Mouse (Mus musculus): ENCODE data around the gene Six3. TPM values are rescaled to one million over a fixed set of nuclear protein-coding genes. Genes with fewer than 3 reads are reported as not detected.

Six3 gene
- polyA plus RNA-seq, 1 experiment from 2014 or later: 2.1 TPM

DNA sequence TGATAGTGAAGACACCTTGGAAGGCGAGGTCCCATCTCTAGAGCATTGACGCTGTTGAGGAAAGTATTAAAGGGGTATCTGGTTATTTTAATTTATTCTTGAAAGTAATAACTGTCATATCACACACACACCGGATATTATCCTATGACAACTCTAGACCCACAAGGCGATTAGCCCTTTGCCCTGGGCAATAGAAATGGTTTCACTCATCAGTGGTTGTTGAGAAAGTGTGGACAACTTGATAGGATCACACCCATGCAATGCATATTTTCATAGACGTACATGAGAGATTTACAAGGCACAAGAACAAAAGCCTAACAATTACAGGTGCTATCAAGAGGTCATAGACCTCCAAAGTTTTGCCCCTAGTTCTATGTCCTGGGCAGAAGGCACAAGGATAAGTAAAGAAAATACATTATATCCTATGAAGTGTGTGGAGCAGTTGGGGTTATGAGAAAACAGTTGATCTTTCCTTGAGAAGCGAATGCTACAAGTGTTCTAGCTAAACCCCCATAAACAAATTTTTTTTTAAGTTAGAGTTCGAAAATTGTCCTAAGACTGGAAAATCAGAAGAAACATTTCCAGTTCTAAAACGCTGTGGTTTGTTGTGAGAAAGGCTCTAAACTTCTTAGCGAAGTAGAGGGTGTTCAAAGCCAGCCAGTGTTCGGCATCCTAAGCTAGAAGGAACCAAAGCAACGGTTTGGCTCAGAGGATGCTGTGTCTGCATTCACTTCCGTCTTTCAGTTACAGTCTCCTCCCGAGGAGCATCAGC is 3.6 kb upstream of the Six3 start:
- Histone ChIP-seq H3K4me2 (ENCODE audit: low read depth, low read length) (no peak overlapping the region), H3K36me3 (ENCODE audit: control insufficient read depth, insufficient read depth, low read length) (no peaks in the 10 kb centered on the region), H3K9ac (ENCODE audit: low read depth, low read length) (no peak overlapping the region), H3K9me3 (ENCODE audit: control insufficient read depth, low read length) (no peaks in the 10 kb centered on the region), H3K27me3 (replicated peaks; ENCODE audit: control insufficient read depth, insufficient read depth, low read length) (peaks cover 93% of the 10 kb centered on the region), H3K27ac (replicated peaks; ENCODE audit: low read depth, low read length) (no peak overlapping the region), H3K4me3 (ENCODE audit: low read depth, low read length) (no peak overlapping the region), H3K4me1 (ENCODE audit: control insufficient read depth, insufficient read depth, low read length) (no peaks in the 10 kb centered on the region)
- ATAC-seq (ENCODE audit: low read depth) (no peak), DNase-seq (ENCODE audit: low spot score) (no peak)
- 8% methylated on average over 13 of the region's 13 CpGs for WGBS

DNA sequence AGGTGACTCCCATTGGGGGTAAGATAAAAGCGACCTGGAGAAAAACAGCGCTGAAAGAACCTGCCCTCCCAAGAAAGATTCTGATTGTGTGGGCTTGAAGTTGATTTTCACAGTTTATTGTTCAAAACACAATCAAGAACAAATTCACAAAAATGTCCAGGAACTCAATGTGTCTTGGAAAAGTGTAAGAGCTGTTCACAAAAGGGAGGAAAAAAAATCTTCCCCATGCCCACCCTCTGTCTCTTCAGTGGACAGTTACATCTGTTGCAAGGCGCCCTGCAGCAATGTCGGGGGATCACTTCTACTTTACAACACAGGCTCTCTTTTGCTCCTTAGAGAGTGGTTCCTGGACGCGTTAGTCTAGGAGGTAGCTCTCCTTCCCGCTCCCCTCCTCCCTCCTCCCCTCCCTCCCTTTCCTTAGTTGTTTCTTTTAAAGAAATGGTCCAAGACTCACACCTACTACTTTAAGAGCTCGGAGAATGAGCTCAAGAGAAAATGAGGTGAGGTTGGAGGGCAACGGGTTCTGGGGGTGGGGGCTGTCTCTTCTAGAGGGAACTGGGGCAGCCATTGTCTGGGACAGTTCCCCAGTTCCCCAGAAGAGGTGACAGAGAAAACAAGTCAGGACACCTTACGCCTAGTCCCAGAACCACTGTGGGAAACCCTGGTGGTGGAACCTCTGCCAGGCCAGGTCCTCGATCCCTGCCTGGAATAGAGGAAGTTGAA is 2.9 kb upstream of the Six3 start:
- Histone ChIP-seq H3K9ac (ENCODE audit: low read depth, low read length) (no peak overlapping the region), H3K4me1 (ENCODE audit: control insufficient read depth, insufficient read depth, low read length) (0 out of 2 replicates have a peak, but pooled peaks cover 5% of the 10 kb centered on the region), H3K27me3 (replicated peaks; ENCODE audit: control insufficient read depth, insufficient read depth, low read length) (peaks cover 93% of the 10 kb centered on the region), H3K27ac (replicated peaks; ENCODE audit: low read depth, low read length) (no peak overlapping the region), H3K36me3 (ENCODE audit: control insufficient read depth, insufficient read depth, low read length) (no peaks in the 10 kb centered on the region), H3K4me2 (ENCODE audit: low read depth, low read length) (no peak overlapping the region; the same call in 1 of the 2 replicates), H3K4me3 (ENCODE audit: low read depth, low read length) (no peak overlapping the region), H3K9me3 (ENCODE audit: control insufficient read depth, low read length) (no peaks in the 10 kb centered on the region)
- no peak for DNase-seq (ENCODE audit: low spot score)
- no peak for ATAC-seq (ENCODE audit: low read depth)
- 11% methylated on average over 11 of the region's 11 CpGs for WGBS

DNA sequence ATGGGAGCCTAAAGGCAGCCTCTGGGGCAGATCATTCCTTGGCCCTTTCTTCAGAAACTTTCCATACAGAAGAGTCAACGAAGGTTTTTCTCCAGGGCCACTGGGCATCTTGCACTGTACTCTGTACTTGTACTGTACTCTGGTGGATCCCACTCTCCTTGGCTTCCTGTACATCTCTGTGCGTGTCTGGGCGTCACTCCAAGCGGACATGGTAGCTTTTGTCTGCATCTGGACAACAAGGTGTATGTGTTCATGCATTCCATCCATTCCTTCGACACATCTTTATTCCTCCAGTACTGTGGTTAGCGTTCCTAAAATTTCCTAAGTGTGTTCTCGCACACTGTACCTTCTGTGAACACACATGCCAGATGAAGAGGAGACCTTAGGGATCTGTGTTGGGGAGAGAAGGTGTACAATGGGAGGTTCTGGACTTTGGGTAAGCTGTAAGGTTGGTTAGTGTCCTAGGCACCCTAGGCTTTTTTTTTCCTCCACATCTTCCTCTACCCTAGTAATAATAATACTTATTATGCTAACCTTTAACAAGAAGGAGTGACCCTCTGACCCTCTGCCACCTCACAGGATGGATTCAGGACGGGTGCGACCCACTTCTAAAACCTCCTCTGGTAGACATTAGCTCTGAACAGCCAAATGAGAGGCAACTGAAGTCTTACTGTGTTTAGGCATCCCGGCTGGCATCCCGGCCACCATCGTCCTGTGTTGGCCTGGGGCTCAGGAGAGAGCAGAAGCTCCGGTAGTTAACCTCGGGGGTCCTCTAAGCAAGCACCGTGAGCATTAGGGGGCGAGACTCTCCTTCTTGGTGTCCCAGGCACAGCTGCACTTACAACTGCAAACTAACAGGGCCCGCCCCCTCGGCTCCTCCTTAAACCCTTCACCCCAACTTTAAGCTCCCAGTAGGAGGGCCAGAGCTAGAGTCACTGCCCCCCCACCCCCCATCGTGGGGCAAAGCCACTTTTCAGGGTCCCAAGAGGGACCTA is 1.6 kb upstream of the Six3 start:
- Histone ChIP-seq H3K27me3 (replicated peaks; ENCODE audit: control insufficient read depth, insufficient read depth, low read length) (peaks cover 95% of the 10 kb centered on the region), H3K4me2 (ENCODE audit: low read depth, low read length) (peak overlapping the region; percentile 21; the same call in 1 of the 2 replicates), H3K4me3 (ENCODE audit: low read depth, low read length) (peak overlapping the region; percentile 7; the same call in 1 of the 2 replicates), H3K36me3 (ENCODE audit: control insufficient read depth, insufficient read depth, low read length) (no peaks in the 10 kb centered on the region), H3K27ac (replicated peaks; ENCODE audit: low read depth, low read length) (no peak overlapping the region), H3K9ac (ENCODE audit: low read depth, low read length) (peak overlapping the region; percentile 28; the same call in 1 of the 2 replicates), H3K4me1 (ENCODE audit: control insufficient read depth, insufficient read depth, low read length) (0 out of 2 replicates have a peak, but pooled peaks cover 5% of the 10 kb centered on the region), H3K9me3 (ENCODE audit: control insufficient read depth, low read length) (no peaks in the 10 kb centered on the region)
- DNase-seq (ENCODE audit: low spot score): no peak
- 10% methylated on average over 19 of the region's 19 CpGs for WGBS
- no peak for ATAC-seq (ENCODE audit: low read depth)

DNA sequence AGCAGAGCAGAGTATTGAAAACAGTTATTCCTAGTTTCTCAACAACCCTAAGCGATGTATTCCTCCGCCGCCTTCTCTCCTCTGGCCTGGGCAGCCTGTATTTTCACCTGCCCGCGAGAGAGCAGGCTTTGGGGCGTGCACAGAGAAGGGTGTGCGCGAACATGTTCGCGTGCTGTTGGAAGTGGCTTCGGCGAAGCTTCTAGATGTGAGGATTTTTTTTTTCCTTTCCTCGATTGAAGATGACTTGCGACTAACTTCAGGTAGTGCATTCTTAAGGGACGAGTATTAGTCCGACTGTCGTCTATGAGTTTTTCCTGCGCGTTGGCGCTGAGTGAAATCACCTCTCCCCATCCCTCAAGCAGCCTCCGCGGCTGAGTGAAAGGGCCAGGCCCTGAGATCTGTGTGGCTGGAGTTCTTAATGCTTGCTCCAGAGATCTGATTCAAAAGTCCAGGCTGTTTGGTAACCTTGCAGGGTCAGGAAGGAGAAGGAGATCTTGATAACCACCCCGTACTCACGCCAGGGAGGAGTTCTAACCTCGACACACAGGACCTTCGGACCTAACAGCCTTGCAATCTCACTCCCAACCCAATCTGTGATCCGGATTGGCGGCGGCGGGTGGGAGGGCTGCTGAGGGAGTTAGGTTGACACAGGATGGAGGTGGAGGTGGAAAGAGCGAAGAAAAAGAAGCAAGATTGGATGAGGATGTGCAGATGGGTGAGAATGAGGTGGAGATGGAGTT is 712 bp upstream of the Six3 start:
- H3K9me3 ChIP-seq (ENCODE audit: control insufficient read depth, low read length): no peaks in the 10 kb centered on the region
- H3K27ac ChIP-seq (replicated peaks; ENCODE audit: low read depth, low read length): no peak overlapping the region
- H3K27me3 ChIP-seq (replicated peaks; ENCODE audit: control insufficient read depth, insufficient read depth, low read length): peaks cover 100% of the 10 kb centered on the region
- DNase-seq (ENCODE audit: low spot score): no peak
- no peak for ATAC-seq (ENCODE audit: low read depth)
- H3K36me3 ChIP-seq (ENCODE audit: control insufficient read depth, insufficient read depth, low read length): no peaks in the 10 kb centered on the region
- H3K4me1 ChIP-seq (ENCODE audit: control insufficient read depth, insufficient read depth, low read length): 0 out of 2 replicates have a peak, but pooled peaks cover 5% of the 10 kb centered on the region
- H3K9ac ChIP-seq (ENCODE audit: low read depth, low read length): 0 out of 2 replicates have a peak overlapping the region, but pooled peaks have one; percentile 28
- H3K4me2 ChIP-seq (ENCODE audit: low read depth, low read length): peak overlapping the region; percentile 21; the same call in 1 of the 2 replicates
- H3K4me3 ChIP-seq (ENCODE audit: low read depth, low read length): peak overlapping the region; percentile 32; the same call in 1 of the 2 replicates
- WGBS: 2% methylated on average over 31 of the region's 31 CpGs

DNA sequence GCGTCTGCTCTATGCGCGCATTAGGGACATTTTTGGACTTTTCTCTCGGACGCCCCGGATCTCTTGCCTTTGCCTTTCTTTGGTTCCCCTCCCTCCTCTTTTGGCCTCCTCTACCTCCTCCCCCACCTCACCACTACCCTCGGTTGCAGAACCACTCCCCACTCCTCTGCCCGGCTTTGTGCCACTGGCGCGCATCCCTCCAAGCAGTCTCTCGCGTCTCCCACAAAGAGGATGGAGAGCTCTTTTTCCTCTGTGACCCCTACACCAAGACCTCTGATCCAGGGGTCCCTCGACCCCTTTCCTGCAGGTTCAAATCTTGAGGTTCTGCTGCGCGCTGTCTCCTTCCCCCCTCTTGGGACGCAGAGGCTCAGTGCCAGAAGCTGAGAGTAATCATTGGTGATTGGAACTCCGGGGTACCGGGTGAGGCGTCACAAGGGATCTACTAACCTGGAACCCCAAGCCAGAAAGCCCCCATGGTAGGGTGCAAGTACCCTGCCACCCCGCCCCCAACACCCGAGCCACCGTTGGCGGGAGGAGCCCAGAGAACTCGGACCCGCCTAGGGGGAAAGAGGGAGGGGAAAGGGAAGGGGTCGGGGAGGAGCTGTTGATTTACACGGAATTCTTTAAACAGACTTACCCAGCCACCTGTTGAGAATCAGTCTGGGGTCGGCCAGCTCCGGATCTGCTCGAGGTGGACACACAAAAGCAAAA is 758 bp downstream of the Six3 start:
- DNase-seq (ENCODE audit: low spot score) (no peak), ATAC-seq (ENCODE audit: low read depth) (no peak)
- H3K4me2 ChIP-seq (ENCODE audit: low read depth, low read length): peak overlapping the region; percentile 43
- peaks cover 10% of the 10 kb centered on the region; the same call in 1 of the 2 replicates for H3K4me1 ChIP-seq (ENCODE audit: control insufficient read depth, insufficient read depth, low read length)
- H3K4me3 ChIP-seq (ENCODE audit: low read depth, low read length): peak overlapping the region; percentile 32
- H3K27ac ChIP-seq (replicated peaks; ENCODE audit: low read depth, low read length): no peak overlapping the region; the same call in 1 of the 2 replicates
- H3K27me3 ChIP-seq (replicated peaks; ENCODE audit: control insufficient read depth, insufficient read depth, low read length): peaks cover 100% of the 10 kb centered on the region
- H3K9ac ChIP-seq (ENCODE audit: low read depth, low read length): peak overlapping the region; percentile 53
- under 1% methylated on average over 28 of the region's 30 CpGs for whole genome bisulfite sequencing
- H3K9me3 ChIP-seq (ENCODE audit: control insufficient read depth, low read length): no peaks in the 10 kb centered on the region
- H3K36me3 ChIP-seq (ENCODE audit: control insufficient read depth, insufficient read depth, low read length): no peaks in the 10 kb centered on the region

DNA sequence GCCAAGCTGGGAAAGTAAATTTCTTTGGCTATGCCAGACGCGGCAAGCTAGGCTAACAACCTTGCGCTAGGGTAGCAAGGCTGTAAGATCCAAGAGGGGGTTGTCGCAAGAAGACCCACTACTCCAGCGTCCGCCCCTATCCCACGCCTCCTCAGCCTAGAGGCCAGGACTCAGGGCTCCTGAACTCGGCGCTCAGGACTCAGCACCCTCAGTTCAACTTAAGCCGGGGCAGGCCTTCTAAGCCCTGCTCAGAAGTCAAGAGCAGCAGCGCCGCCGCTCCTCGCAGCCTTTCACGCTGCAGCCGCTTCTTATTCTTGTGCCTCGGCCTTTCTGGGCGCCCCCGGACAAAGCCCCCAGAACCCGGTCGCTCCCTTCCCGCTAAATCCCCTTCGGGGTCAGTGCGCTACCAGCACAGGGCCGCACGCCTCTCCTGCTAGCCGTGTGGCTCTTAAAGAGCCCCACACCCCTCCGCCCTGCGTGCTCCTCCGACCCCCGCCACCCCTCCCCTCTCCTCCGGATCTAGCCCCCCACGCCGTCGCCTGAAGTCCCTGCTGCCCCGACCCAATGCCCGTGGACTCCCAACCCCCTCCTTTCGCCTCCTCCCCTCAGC is 1.4 kb downstream of the Six3 start:
- H3K9ac ChIP-seq (ENCODE audit: low read depth, low read length): peak overlapping the region; percentile 53
- WGBS: 0% methylated on average over 24 of the region's 38 CpGs
- DNase-seq (ENCODE audit: low spot score) (no peak), ATAC-seq (ENCODE audit: low read depth) (no peak; the same call in 1 of the 2 replicates)
- peaks cover 10% of the 10 kb centered on the region; the same call in 1 of the 2 replicates for H3K4me1 ChIP-seq (ENCODE audit: control insufficient read depth, insufficient read depth, low read length)
- peaks cover 100% of the 10 kb centered on the region for H3K27me3 ChIP-seq (replicated peaks; ENCODE audit: control insufficient read depth, insufficient read depth, low read length)
- no peaks in the 10 kb centered on the region for H3K9me3 ChIP-seq (ENCODE audit: control insufficient read depth, low read length)
- H3K4me2 ChIP-seq (ENCODE audit: low read depth, low read length): peak overlapping the region; percentile 43
- H3K4me3 ChIP-seq (ENCODE audit: low read depth, low read length): peak overlapping the region; percentile 32
- H3K27ac ChIP-seq (replicated peaks; ENCODE audit: low read depth, low read length): no peak overlapping the region; the same call in 1 of the 2 replicates
- H3K36me3 ChIP-seq (ENCODE audit: control insufficient read depth, insufficient read depth, low read length): no peaks in the 10 kb centered on the region

DNA sequence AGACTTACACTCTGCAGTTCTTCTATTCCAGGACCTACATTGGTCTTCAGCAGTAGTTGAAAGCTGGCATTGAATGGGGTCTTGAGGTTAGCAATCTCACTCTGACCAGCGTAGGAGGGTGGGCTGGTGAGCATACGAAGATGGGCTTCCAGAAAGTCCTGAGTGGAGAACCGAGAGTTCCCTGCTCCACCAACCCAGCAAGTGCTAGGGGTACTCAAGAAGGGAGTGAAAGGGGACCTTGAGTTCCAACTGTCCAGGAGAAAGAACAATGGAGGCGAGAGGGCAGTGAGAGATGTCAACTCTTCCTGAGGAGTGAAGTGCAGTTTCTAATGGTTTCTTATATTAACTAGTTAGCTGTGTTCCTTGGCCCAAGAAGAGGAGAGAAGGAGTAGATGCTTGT is 2.2 kb downstream of the Six3 start:
- Histone ChIP-seq H3K4me2 (ENCODE audit: low read depth, low read length) (peak overlapping the region; percentile 43; the same call in 1 of the 2 replicates), H3K4me3 (ENCODE audit: low read depth, low read length) (peak overlapping the region; percentile 32; the same call in 1 of the 2 replicates), H3K9me3 (ENCODE audit: control insufficient read depth, low read length) (no peaks in the 10 kb centered on the region), H3K4me1 (ENCODE audit: control insufficient read depth, insufficient read depth, low read length) (peaks cover 10% of the 10 kb centered on the region; the same call in 1 of the 2 replicates), H3K9ac (ENCODE audit: low read depth, low read length) (peak overlapping the region; percentile 53; the same call in 1 of the 2 replicates), H3K36me3 (ENCODE audit: control insufficient read depth, insufficient read depth, low read length) (no peaks in the 10 kb centered on the region), H3K27me3 (replicated peaks; ENCODE audit: control insufficient read depth, insufficient read depth, low read length) (peaks cover 99% of the 10 kb centered on the region), H3K27ac (replicated peaks; ENCODE audit: low read depth, low read length) (no peak overlapping the region; the same call in 1 of the 2 replicates)
- no peak for DNase-seq (ENCODE audit: low spot score)
- 4% methylated on average over 4 of the region's 4 CpGs for WGBS
- no peak for ATAC-seq (ENCODE audit: low read depth)
